Mouse (Mus musculus): ENCODE results near the gene Sf3b5. TPM values are rescaled to one million over a fixed set of nuclear protein-coding genes. Genes with fewer than 3 reads are reported as not detected.

The Sf3b5 gene
- polyA plus RNA-seq, 1 experiment from 2014 or later = 14.5 TPM

- Histone ChIP-seq H3K9ac (ENCODE audit: low read depth, low read length) (no peak overlapping the region), H3K4me2 (ENCODE audit: low read depth, low read length) (no peak overlapping the region), H3K27ac (ENCODE audit: low read length) (no peak overlapping the region), H3K4me3 (ENCODE audit: low read depth, low read length) (no peak overlapping the region), H3K27me3 (ENCODE audit: control insufficient read depth, insufficient read depth, low read depth, low read length) (no peaks in the 10 kb centered on the region), H3K9me3 (replicated peaks; ENCODE audit: control insufficient read depth, low read length) (no peaks in the 10 kb centered on the region), H3K4me1 (ENCODE audit: control insufficient read depth, low read depth, low read length) (no peaks in the 10 kb centered on the region), H3K36me3 (ENCODE audit: control insufficient read depth, insufficient read depth) (no peaks in the 10 kb centered on the region)
- no peak for ATAC-seq (ENCODE audit: low read depth)
- 60% methylated on average over 6 of the region's 6 CpGs for WGBS (ENCODE audit: insufficient replicate concordance)
Observed at GRCm38 (mm10) chr10:12974572-12974971, 30.6 kb upstream of the Sf3b5 start.

GRCm38 (mm10) chr10:12975461-12975860, 29.7 kb upstream of the Sf3b5 start:
- no peaks in the 10 kb centered on the region for H3K9me3 ChIP-seq (replicated peaks; ENCODE audit: control insufficient read depth, low read length)
- H3K4me2 ChIP-seq (ENCODE audit: low read depth, low read length) = no peak overlapping the region
- no peak overlapping the region for H3K4me3 ChIP-seq (ENCODE audit: low read depth, low read length)
- no peaks in the 10 kb centered on the region for H3K4me1 ChIP-seq (ENCODE audit: control insufficient read depth, low read depth, low read length)
- 29% methylated on average over 3 of the region's 3 CpGs for WGBS (ENCODE audit: insufficient replicate concordance)
- H3K27me3 ChIP-seq (ENCODE audit: control insufficient read depth, insufficient read depth, low read depth, low read length) = no peaks in the 10 kb centered on the region
- no peak for ATAC-seq (ENCODE audit: low read depth)
- H3K27ac ChIP-seq (ENCODE audit: low read length) = no peak overlapping the region
- no peak overlapping the region for H3K9ac ChIP-seq (ENCODE audit: low read depth, low read length)
- no peaks in the 10 kb centered on the region for H3K36me3 ChIP-seq (ENCODE audit: control insufficient read depth, insufficient read depth)

- H3K9ac ChIP-seq (ENCODE audit: low read depth, low read length) = no peak overlapping the region
- H3K9me3 ChIP-seq (replicated peaks; ENCODE audit: control insufficient read depth, low read length) = no peaks in the 10 kb centered on the region
- H3K4me3 ChIP-seq (ENCODE audit: low read depth, low read length) = no peak overlapping the region
- no peaks in the 10 kb centered on the region for H3K4me1 ChIP-seq (ENCODE audit: control insufficient read depth, low read depth, low read length)
- ATAC-seq (ENCODE audit: low read depth) = peak; percentile 19; the same call in 1 of the 2 replicates
- H3K36me3 ChIP-seq (ENCODE audit: control insufficient read depth, insufficient read depth) = no peaks in the 10 kb centered on the region
- H3K4me2 ChIP-seq (ENCODE audit: low read depth, low read length) = no peak overlapping the region
- WGBS (ENCODE audit: insufficient replicate concordance) = 61% methylated on average over 7 of the region's 7 CpGs
- H3K27ac ChIP-seq (ENCODE audit: low read length) = no peak overlapping the region
- H3K27me3 ChIP-seq (ENCODE audit: control insufficient read depth, insufficient read depth, low read depth, low read length) = no peaks in the 10 kb centered on the region
Observed at GRCm38 (mm10) chr10:12975957-12976356, 29.2 kb upstream of the Sf3b5 start.

GRCm38 (mm10) chr10:12976552-12976951, 28.6 kb upstream of the Sf3b5 start:
- ATAC-seq (ENCODE audit: low read depth) = no peak
- H3K9ac ChIP-seq (ENCODE audit: low read depth, low read length) = no peak overlapping the region
- no peaks in the 10 kb centered on the region for H3K27me3 ChIP-seq (ENCODE audit: control insufficient read depth, insufficient read depth, low read depth, low read length)
- 34% methylated on average over 7 of the region's 7 CpGs for WGBS (ENCODE audit: insufficient replicate concordance)
- no peak overlapping the region for H3K4me2 ChIP-seq (ENCODE audit: low read depth, low read length)
- no peaks in the 10 kb centered on the region for H3K4me1 ChIP-seq (ENCODE audit: control insufficient read depth, low read depth, low read length)
- H3K4me3 ChIP-seq (ENCODE audit: low read depth, low read length) = no peak overlapping the region
- no peak overlapping the region for H3K27ac ChIP-seq (ENCODE audit: low read length)
- H3K36me3 ChIP-seq (ENCODE audit: control insufficient read depth, insufficient read depth) = no peaks in the 10 kb centered on the region
- H3K9me3 ChIP-seq (replicated peaks; ENCODE audit: control insufficient read depth, low read length) = no peaks in the 10 kb centered on the region

GRCm38 (mm10) chr10:12977787-12978212, 27.3 kb upstream of the Sf3b5 start:
- H3K9ac ChIP-seq (ENCODE audit: low read depth, low read length) = no peak overlapping the region
- no peaks in the 10 kb centered on the region for H3K9me3 ChIP-seq (replicated peaks; ENCODE audit: control insufficient read depth, low read length)
- no peak for ATAC-seq (ENCODE audit: low read depth)
- no peak overlapping the region for H3K27ac ChIP-seq (ENCODE audit: low read length)
- no peaks in the 10 kb centered on the region for H3K27me3 ChIP-seq (ENCODE audit: control insufficient read depth, insufficient read depth, low read depth, low read length)
- H3K4me3 ChIP-seq (ENCODE audit: low read depth, low read length) = no peak overlapping the region
- no peaks in the 10 kb centered on the region for H3K36me3 ChIP-seq (ENCODE audit: control insufficient read depth, insufficient read depth)
- WGBS (ENCODE audit: insufficient replicate concordance) = 66% methylated on average over 9 of the region's 9 CpGs
- no peak overlapping the region for H3K4me2 ChIP-seq (ENCODE audit: low read depth, low read length)
- H3K4me1 ChIP-seq (ENCODE audit: control insufficient read depth, low read depth, low read length) = no peaks in the 10 kb centered on the region

GRCm38 (mm10) chr10:12981071-12981470, 24.1 kb upstream of the Sf3b5 start:
- no peaks in the 10 kb centered on the region for H3K4me1 ChIP-seq (ENCODE audit: control insufficient read depth, low read depth, low read length)
- H3K36me3 ChIP-seq (ENCODE audit: control insufficient read depth, insufficient read depth) = no peaks in the 10 kb centered on the region
- WGBS (ENCODE audit: insufficient replicate concordance) = 76% methylated on average over 7 of the region's 7 CpGs
- H3K4me2 ChIP-seq (ENCODE audit: low read depth, low read length) = no peak overlapping the region
- no peaks in the 10 kb centered on the region for H3K9me3 ChIP-seq (replicated peaks; ENCODE audit: control insufficient read depth, low read length)
- H3K9ac ChIP-seq (ENCODE audit: low read depth, low read length) = no peak overlapping the region
- no peak overlapping the region for H3K27ac ChIP-seq (ENCODE audit: low read length)
- no peak for ATAC-seq (ENCODE audit: low read depth)
- H3K27me3 ChIP-seq (ENCODE audit: control insufficient read depth, insufficient read depth, low read depth, low read length) = no peaks in the 10 kb centered on the region
- no peak overlapping the region for H3K4me3 ChIP-seq (ENCODE audit: low read depth, low read length)

- no peak for ATAC-seq (ENCODE audit: low read depth)
- 37% methylated on average over 3 of the region's 3 CpGs for WGBS (ENCODE audit: insufficient replicate concordance)
Observed at GRCm38 (mm10) chr10:12983516-12983915, 21.6 kb upstream of the Sf3b5 start.

GRCm38 (mm10) chr10:12985028-12985427, 20.1 kb upstream of the Sf3b5 start:
- H3K27ac ChIP-seq (ENCODE audit: low read length) = no peak overlapping the region
- no peaks in the 10 kb centered on the region for H3K27me3 ChIP-seq (ENCODE audit: control insufficient read depth, insufficient read depth, low read depth, low read length)
- H3K9me3 ChIP-seq (replicated peaks; ENCODE audit: control insufficient read depth, low read length) = no peaks in the 10 kb centered on the region
- 20% methylated on average over 3 of the region's 3 CpGs for WGBS (ENCODE audit: insufficient replicate concordance)
- no peak overlapping the region for H3K4me3 ChIP-seq (ENCODE audit: low read depth, low read length)
- H3K4me2 ChIP-seq (ENCODE audit: low read depth, low read length) = no peak overlapping the region
- H3K4me1 ChIP-seq (ENCODE audit: control insufficient read depth, low read depth, low read length) = no peaks in the 10 kb centered on the region
- ATAC-seq (ENCODE audit: low read depth) = no peak
- H3K9ac ChIP-seq (ENCODE audit: low read depth, low read length) = no peak overlapping the region
- no peaks in the 10 kb centered on the region for H3K36me3 ChIP-seq (ENCODE audit: control insufficient read depth, insufficient read depth)

More at GRCm38 (mm10) chr10:12983516-12983915, 21.6 kb upstream of the Sf3b5 start:
- no peak overlapping the region for H3K27ac ChIP-seq (ENCODE audit: low read length)
- H3K9ac ChIP-seq (ENCODE audit: low read depth, low read length) = no peak overlapping the region
- no peaks in the 10 kb centered on the region for H3K27me3 ChIP-seq (ENCODE audit: control insufficient read depth, insufficient read depth, low read depth, low read length)
- H3K4me1 ChIP-seq (ENCODE audit: control insufficient read depth, low read depth, low read length) = no peaks in the 10 kb centered on the region
- H3K4me3 ChIP-seq (ENCODE audit: low read depth, low read length) = no peak overlapping the region
- H3K36me3 ChIP-seq (ENCODE audit: control insufficient read depth, insufficient read depth) = no peaks in the 10 kb centered on the region
- no peaks in the 10 kb centered on the region for H3K9me3 ChIP-seq (replicated peaks; ENCODE audit: control insufficient read depth, low read length)
- no peak overlapping the region for H3K4me2 ChIP-seq (ENCODE audit: low read depth, low read length)

- Histone ChIP-seq H3K36me3 (ENCODE audit: control insufficient read depth, insufficient read depth) (no peaks in the 10 kb centered on the region), H3K27ac (ENCODE audit: low read length) (no peak overlapping the region), H3K9ac (ENCODE audit: low read depth, low read length) (no peak overlapping the region), H3K4me1 (ENCODE audit: control insufficient read depth, low read depth, low read length) (no peaks in the 10 kb centered on the region), H3K4me2 (ENCODE audit: low read depth, low read length) (no peak overlapping the region), H3K27me3 (ENCODE audit: control insufficient read depth, insufficient read depth, low read depth, low read length) (no peaks in the 10 kb centered on the region), H3K9me3 (replicated peaks; ENCODE audit: control insufficient read depth, low read length) (no peaks in the 10 kb centered on the region), H3K4me3 (ENCODE audit: low read depth, low read length) (no peak overlapping the region)
- WGBS (ENCODE audit: insufficient replicate concordance) = 31% methylated on average over 5 of the region's 5 CpGs
- ATAC-seq (ENCODE audit: low read depth) = no peak
Observed at GRCm38 (mm10) chr10:12986485-12986884, 18.7 kb upstream of the Sf3b5 start.

Data from liver, embryonic 16.5 days (tissue).